16 mouse cellular contexts compared by ENCODE assay signal in genomic region chr1:130633316-130633715, GRCm38 (mm10). TPM values are rescaled to one million over a fixed set of nuclear protein-coding genes. Genes with fewer than 3 reads are reported as not detected.
A peak's percentile ranks its signal among the peaks of the same experiment; 100 is the strongest.
DNase-seq lines count a peak whose midpoint lies in the region; ATAC-seq lines count a peak whose summit lies in the region.
"Had no signal": no experiment of that assay in that cellular context is flagged by ENCODE, and none has a peak within 500 bp of the region (broad histone marks: within the 10 kb centered on the region; RNA-seq: fewer than 3 reads in every experiment).

No protein-coding gene starts in this region.

- no peak for ATAC-seq in megakaryocyte progenitor cell, adult 5-6 weeks (replicated peaks; ENCODE audit: poor library complexity)

- DNase-seq in CD8-positive naive resting alpha-beta T cell, adult 2 months (ENCODE audit: low read depth in 2 of 2, low spot score in 2 of 2) = peak; percentile 27 to 33
- peak; percentile 34 for DNase-seq in naive thymus-derived CD4-positive, alpha-beta T cell, adult 2 months (ENCODE audit: low read depth)
- DNase-seq in thymus, postnatal 10 days (ENCODE audit: low spot score in 2 of 2) = peak; percentile 33 to 44
- peak; percentile 76 for DNase-seq in thymus, postnatal 4 days
- DNase-seq in frontal cortex, postnatal 36 days (ENCODE audit: low spot score in 2 of 2) = no peak
- no peak for DNase-seq in gastrocnemius, postnatal 4 days (ENCODE audit: low spot score in 2 of 2)

RNA-seq across cellular contexts. Expression of gene Zp3r, which starts 3.9 kb away (rescaled TPM):
- total RNA-seq in megakaryocyte progenitor cell, adult 5-6 weeks (2015) = not detected in 2 replicates
- total RNA-seq in megakaryocyte progenitor cell, adult 5-6 weeks (2017) = not detected in 2 replicates
- total RNA-seq in gastrocnemius, postnatal 4 days (2021) = not detected
- total RNA-seq: adrenal gland, adult 8-10 months; adrenal gland, postnatal 36 days; ES-E14; forebrain, postnatal 0 days; gastrocnemius, postnatal 10 days; heart, adult 2 months; heart, postnatal 14 days; hematopoietic stem cell, adult 5-6 weeks; hindbrain, postnatal 0 days had no signal

RNA-seq across cellular contexts. Expression of gene C4bp, which starts 28.1 kb away (rescaled TPM):
- total RNA-seq in megakaryocyte progenitor cell, adult 5-6 weeks (2015) = not detected in 2 replicates
- not detected in 2 replicates for total RNA-seq in megakaryocyte progenitor cell, adult 5-6 weeks (2017)
- under 1 TPM in 1 of 2 experiments, not detected in 1; 0.41 TPM for total RNA-seq in gastrocnemius, postnatal 4 days (2021)
- total RNA-seq: ES-E14; forebrain, postnatal 0 days; heart, adult 2 months; heart, postnatal 14 days; hematopoietic stem cell, adult 5-6 weeks; hindbrain, postnatal 0 days had no signal

Comparison
In these comparisons a context has a peak if more than half of its experiments do, and no peak if none do; other contexts are left out.
1. DNase-seq: peak in CD8-positive naive resting alpha-beta T cell, adult 2 months (2 of 2), naive thymus-derived CD4-positive, alpha-beta T cell, adult 2 months (single experiment), thymus, postnatal 10 days (2 of 2) and thymus, postnatal 4 days (single experiment); none in frontal cortex, postnatal 36 days (0 of 2) and gastrocnemius, postnatal 4 days (0 of 2).